Mouse (Mus musculus) ES-Bruce4 (cell line): ENCODE results near the gene Acaca.

Experiments
- CTCF ChIP-seq: IDR thresholded peaks from one replicate; pipeline ENCODE4 v1.8.1; 2011; ENCODE audit warnings: low read depth, low read length
- POLR2A ChIP-seq: IDR thresholded peaks from one replicate; pipeline ENCODE4 v1.8.1; 2011; ENCODE audit warnings: low read length; ENCODE audit not compliant: insufficient read depth

GRCm38 (mm10) chr11:84420779-84421178 is 291.3 kb downstream of the Acaca start:
- no peak for TF ChIP-seq POLR2A
- TF ChIP-seq CTCF = no peak
